Mouse (Mus musculus): Measurements from ENCODE around the gene Slc17a7. TPM values are rescaled to one million over a fixed set of nuclear protein-coding genes. Genes with fewer than 3 reads are reported as not detected.

Slc17a7 gene
- polyA plus RNA-seq, 1 experiment = 3.6 TPM

- TF ChIP-seq MAX (IDR thresholded peaks at IDR 0.05; ENCODE audit: low read depth) = no peak
- no peak overlapping the region for H3ac ChIP-seq (ENCODE audit: control insufficient read depth, insufficient read length)
- H3K27me3 ChIP-seq (ENCODE audit: control insufficient read depth, insufficient read depth, insufficient read length) = peaks cover 17% of the 10 kb centered on the region
- H3K79me2 ChIP-seq (ENCODE audit: control insufficient read depth, insufficient read depth) = no peaks in the 10 kb centered on the region
- H3K4me2 ChIP-seq (ENCODE audit: low read depth) = peak overlapping the region; percentile 35
- H3K36me3 ChIP-seq (ENCODE audit: control insufficient read depth, insufficient read depth) = no peaks in the 10 kb centered on the region
- no peak overlapping the region for H3K4me3 ChIP-seq
Observed at GRCm38 (mm10) chr7:45198435-45198834, 34.7 kb downstream of the Slc17a7 start.

DNA sequence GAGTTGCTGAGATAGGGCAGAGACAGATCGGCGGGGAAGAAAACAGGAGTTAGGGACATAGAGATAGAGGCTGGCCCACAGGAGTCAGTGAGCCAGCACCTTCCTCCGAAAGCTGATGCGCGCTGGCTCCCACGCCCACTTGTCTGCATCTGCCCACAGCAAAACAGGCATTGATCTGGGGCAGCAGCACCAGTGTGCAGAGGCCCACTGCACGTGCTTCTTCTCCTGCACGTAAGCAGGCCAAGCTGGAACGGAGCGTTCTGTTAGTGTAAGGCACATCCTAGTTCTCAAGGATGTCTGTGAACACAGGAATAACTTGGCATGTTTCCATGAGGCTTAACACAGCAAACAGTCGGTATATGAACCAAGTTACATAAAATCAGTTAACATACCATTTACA lies 35.2 kb downstream of the Slc17a7 start:
- H3K4me3 ChIP-seq = no peak overlapping the region

DNA sequence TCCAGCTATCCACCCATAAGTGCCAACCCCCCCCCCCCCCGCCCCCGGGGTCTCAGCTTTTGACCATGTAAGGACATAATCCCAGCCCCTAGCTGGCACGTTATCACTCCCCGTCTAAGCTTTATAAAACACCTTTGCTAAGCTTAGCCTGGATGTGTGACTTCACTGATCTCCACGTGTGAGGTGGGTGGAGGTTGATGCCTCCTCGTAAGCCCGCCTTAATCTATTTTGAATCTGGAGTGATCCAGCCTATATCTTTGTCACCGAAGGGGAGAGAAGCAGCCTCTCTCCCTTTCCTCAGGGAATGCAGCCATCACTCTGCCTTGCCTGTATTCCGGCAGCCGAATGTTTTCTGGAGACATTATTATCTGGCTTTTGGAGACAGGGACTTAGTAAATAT lies 38.9 kb downstream of the Slc17a7 start:
- no peak for TF ChIP-seq MAX (IDR thresholded peaks at IDR 0.05; ENCODE audit: low read depth)
- TF ChIP-seq POLR2AphosphoS2 (IDR thresholded peaks at IDR 0.05; ENCODE audit: insufficient read length, low read depth) = no peak
- no peak for TF ChIP-seq CEBPB (IDR thresholded peaks at IDR 0.05; ENCODE audit: insufficient read depth, poor library complexity, severe bottlenecking)
- TF ChIP-seq MYOG (IDR thresholded peaks at IDR 0.05; ENCODE audit: control insufficient read depth in 1 of 3, insufficient read depth in 1 of 3, insufficient read length in 2 of 3, low read depth in 2 of 3) = no peak
- no peak for TF ChIP-seq POLR2A (IDR thresholded peaks at IDR 0.05; ENCODE audit: insufficient read length, low read depth)
- TF ChIP-seq TCF12 (IDR thresholded peaks at IDR 0.05; ENCODE audit: insufficient read depth, poor library complexity, severe bottlenecking) = no peak
- no peak for TF ChIP-seq SRF (IDR thresholded peaks at IDR 0.05; ENCODE audit: control insufficient read depth, insufficient read length, low read depth)
- TF ChIP-seq REST (IDR thresholded peaks at IDR 0.05; ENCODE audit: insufficient read depth, insufficient read length) = no peak
- TF ChIP-seq USF1 (IDR thresholded peaks at IDR 0.05; ENCODE audit: low read depth) = no peak
- TF ChIP-seq TCF3 (IDR thresholded peaks at IDR 0.05; ENCODE audit: insufficient read length, low read depth) = no peak
- no peak for TF ChIP-seq E2F4 (IDR thresholded peaks at IDR 0.05; ENCODE audit: insufficient read depth)
- TF ChIP-seq MYOD1 (IDR thresholded peaks at IDR 0.05; ENCODE audit: control insufficient read depth in 1 of 3, insufficient read length in 2 of 3, low read depth in 2 of 3) = no peak
- Histone ChIP-seq H3K36me3 (ENCODE audit: control insufficient read depth, insufficient read depth) (no peaks in the 10 kb centered on the region), H3K4me3 (no peak overlapping the region), H3K27me3 (ENCODE audit: control insufficient read depth, insufficient read depth, insufficient read length) (peaks cover 21% of the 10 kb centered on the region), H3ac (ENCODE audit: control insufficient read depth, insufficient read length) (no peak overlapping the region), H3K4me2 (ENCODE audit: low read depth) (no peak overlapping the region), H3K79me2 (ENCODE audit: control insufficient read depth, insufficient read depth) (no peaks in the 10 kb centered on the region)

More for the DNA sequence above, 35.2 kb downstream of the Slc17a7 start:
- Histone ChIP-seq H3ac (ENCODE audit: control insufficient read depth, insufficient read length) (no peak overlapping the region), H3K79me2 (ENCODE audit: control insufficient read depth, insufficient read depth) (no peaks in the 10 kb centered on the region), H3K27me3 (ENCODE audit: control insufficient read depth, insufficient read depth, insufficient read length) (peaks cover 17% of the 10 kb centered on the region), H3K36me3 (ENCODE audit: control insufficient read depth, insufficient read depth) (no peaks in the 10 kb centered on the region), H3K4me2 (ENCODE audit: low read depth) (no peak overlapping the region)
- TF ChIP-seq E2F4 (IDR thresholded peaks at IDR 0.05; ENCODE audit: insufficient read depth) = no peak
- TF ChIP-seq TCF3 (IDR thresholded peaks at IDR 0.05; ENCODE audit: insufficient read length, low read depth) = no peak
- TF ChIP-seq MYOG (IDR thresholded peaks at IDR 0.05; ENCODE audit: control insufficient read depth in 1 of 3, insufficient read depth in 1 of 3, insufficient read length in 2 of 3, low read depth in 2 of 3) = no peak
- TF ChIP-seq USF1 (IDR thresholded peaks at IDR 0.05; ENCODE audit: low read depth) = no peak
- TF ChIP-seq MAX (IDR thresholded peaks at IDR 0.05; ENCODE audit: low read depth) = no peak
- no peak for TF ChIP-seq POLR2AphosphoS2 (IDR thresholded peaks at IDR 0.05; ENCODE audit: insufficient read length, low read depth)
- no peak for TF ChIP-seq POLR2A (IDR thresholded peaks at IDR 0.05; ENCODE audit: insufficient read length, low read depth)
- no peak for TF ChIP-seq SRF (IDR thresholded peaks at IDR 0.05; ENCODE audit: control insufficient read depth, insufficient read length, low read depth)
- TF ChIP-seq REST (IDR thresholded peaks at IDR 0.05; ENCODE audit: insufficient read depth, insufficient read length) = no peak
- no peak for TF ChIP-seq CEBPB (IDR thresholded peaks at IDR 0.05; ENCODE audit: insufficient read depth, poor library complexity, severe bottlenecking)
- TF ChIP-seq MYOD1 (IDR thresholded peaks at IDR 0.05; ENCODE audit: control insufficient read depth in 1 of 3, insufficient read length in 2 of 3, low read depth in 2 of 3) = no peak
- TF ChIP-seq TCF12 (IDR thresholded peaks at IDR 0.05; ENCODE audit: insufficient read depth, poor library complexity, severe bottlenecking) = no peak

DNA sequence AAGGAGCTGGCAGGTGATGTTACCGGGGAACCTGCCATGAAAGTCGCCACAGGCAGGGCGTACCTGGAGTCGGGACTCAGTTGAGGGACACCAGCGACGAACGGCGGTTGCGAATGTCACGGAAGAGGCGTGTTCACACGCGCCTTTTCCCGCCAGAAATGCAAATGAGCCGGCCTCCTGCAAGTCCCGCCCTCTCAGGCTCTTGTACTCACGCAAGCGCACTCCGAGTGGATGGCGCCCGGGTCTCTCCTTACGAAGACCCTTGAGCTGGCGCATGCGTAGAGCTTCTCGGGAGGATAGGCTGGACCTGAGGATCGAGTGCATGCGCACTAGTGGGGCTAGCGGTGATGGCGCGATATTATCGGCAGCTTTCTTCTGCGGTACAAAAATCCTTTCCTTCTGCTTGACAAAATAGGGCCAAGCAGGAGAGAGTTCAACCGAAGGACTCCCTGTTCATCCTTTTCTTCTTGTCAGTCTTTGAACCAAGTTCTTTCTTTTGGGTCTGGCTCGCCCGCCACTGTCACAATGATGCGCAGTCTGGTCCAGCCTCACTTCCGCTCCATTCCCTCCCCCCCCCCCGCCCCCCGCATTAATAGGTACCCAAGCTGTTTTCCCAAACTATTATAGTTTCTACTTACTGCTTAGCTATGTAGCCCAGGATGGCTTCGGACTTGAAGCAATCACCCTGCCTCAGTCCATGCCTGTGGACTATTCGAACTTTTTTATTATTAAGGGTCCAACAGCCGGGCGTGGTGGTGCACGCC lies 40.8 kb downstream of the Slc17a7 start, which contains the start of gene Ccdc155:
Ccdc155 (minus strand) TSS at position 513 of the 764 bp plus-strand sequence.
- peak within 1 kb of the TSS; percentile 51 for H3K4me2 ChIP-seq (ENCODE audit: low read depth)
- H3K4me3 ChIP-seq = no peak within 1 kb of the TSS
- no peaks in the 10 kb centered on the region for H3K36me3 ChIP-seq (ENCODE audit: control insufficient read depth, insufficient read depth)
- H3K27me3 ChIP-seq (ENCODE audit: control insufficient read depth, insufficient read depth, insufficient read length) = peaks cover 16% of the 10 kb centered on the region
- no peaks in the 10 kb centered on the region for H3K79me2 ChIP-seq (ENCODE audit: control insufficient read depth, insufficient read depth)
- TF ChIP-seq REST (IDR thresholded peaks at IDR 0.05; ENCODE audit: insufficient read depth, insufficient read length) (no peak), SRF (IDR thresholded peaks at IDR 0.05; ENCODE audit: control insufficient read depth, insufficient read length, low read depth) (no peak), POLR2A (IDR thresholded peaks at IDR 0.05; ENCODE audit: insufficient read length, low read depth) (peak; percentile 35), MYOD1 (IDR thresholded peaks at IDR 0.05; ENCODE audit: control insufficient read depth in 1 of 3, insufficient read length in 2 of 3, low read depth in 2 of 3) (no peak), TCF3 (IDR thresholded peaks at IDR 0.05; ENCODE audit: insufficient read length, low read depth) (no peak), MYOG (IDR thresholded peaks at IDR 0.05; ENCODE audit: control insufficient read depth in 1 of 3, insufficient read depth in 1 of 3, insufficient read length in 2 of 3, low read depth in 2 of 3) (no peak)
- no peak within 1 kb of the TSS for H3ac ChIP-seq (ENCODE audit: control insufficient read depth, insufficient read length)

GRCm38 (mm10) chr7:45208260-45208659 lies 44.5 kb downstream of the Slc17a7 start:
- H3K36me3 ChIP-seq (ENCODE audit: control insufficient read depth, insufficient read depth) = no peaks in the 10 kb centered on the region

More at GRCm38 (mm10) chr7:45208260-45208659, 44.5 kb downstream of the Slc17a7 start:
- H3K4me3 ChIP-seq = no peak overlapping the region
- no peak for TF ChIP-seq E2F4 (IDR thresholded peaks at IDR 0.05; ENCODE audit: insufficient read depth)
- no peak for TF ChIP-seq REST (IDR thresholded peaks at IDR 0.05; ENCODE audit: insufficient read depth, insufficient read length)
- TF ChIP-seq POLR2AphosphoS2 (IDR thresholded peaks at IDR 0.05; ENCODE audit: insufficient read length, low read depth) = no peak
- TF ChIP-seq POLR2A (IDR thresholded peaks at IDR 0.05; ENCODE audit: insufficient read length, low read depth) = no peak
- TF ChIP-seq SRF (IDR thresholded peaks at IDR 0.05; ENCODE audit: control insufficient read depth, insufficient read length, low read depth) = no peak
- TF ChIP-seq TCF3 (IDR thresholded peaks at IDR 0.05; ENCODE audit: insufficient read length, low read depth) = no peak
- no peak for TF ChIP-seq MAX (IDR thresholded peaks at IDR 0.05; ENCODE audit: low read depth)
- TF ChIP-seq MYOG (IDR thresholded peaks at IDR 0.05; ENCODE audit: control insufficient read depth in 1 of 3, insufficient read depth in 1 of 3, insufficient read length in 2 of 3, low read depth in 2 of 3) = no peak
- TF ChIP-seq MYOD1 (IDR thresholded peaks at IDR 0.05; ENCODE audit: control insufficient read depth in 1 of 3, insufficient read length in 2 of 3, low read depth in 2 of 3) = no peak
- no peak for TF ChIP-seq USF1 (IDR thresholded peaks at IDR 0.05; ENCODE audit: low read depth)
- TF ChIP-seq TCF12 (IDR thresholded peaks at IDR 0.05; ENCODE audit: insufficient read depth, poor library complexity, severe bottlenecking) = no peak
- no peak for TF ChIP-seq CEBPB (IDR thresholded peaks at IDR 0.05; ENCODE audit: insufficient read depth, poor library complexity, severe bottlenecking)
- no peak overlapping the region for H3ac ChIP-seq (ENCODE audit: control insufficient read depth, insufficient read length)
- no peaks in the 10 kb centered on the region for H3K79me2 ChIP-seq (ENCODE audit: control insufficient read depth, insufficient read depth)
- H3K27me3 ChIP-seq (ENCODE audit: control insufficient read depth, insufficient read depth, insufficient read length) = peaks cover 11% of the 10 kb centered on the region
- no peak overlapping the region for H3K4me2 ChIP-seq (ENCODE audit: low read depth)

Measured in myocyte (in vitro differentiated cells).